Mouse (Mus musculus): ENCODE results near the gene Gulp1. TPM values are rescaled to one million over a fixed set of nuclear protein-coding genes. Genes with fewer than 3 reads are reported as not detected.
A peak's percentile ranks its signal among the peaks of the same experiment; 100 is the strongest.

The Gulp1 gene
- polyA plus RNA-seq, 1 experiment from 2014 or later: 8.4 TPM

- DNase-seq (ENCODE audit: low spot score): peak; percentile 33
- 23% methylated on average over 3 of the region's 3 CpGs for WGBS
- H3K4me3 ChIP-seq (replicated peaks; ENCODE audit: low read length): no peak overlapping the region
- peaks cover 7% of the 10 kb centered on the region; the same call in 1 of the 2 replicates for H3K4me1 ChIP-seq (replicated peaks; ENCODE audit: control insufficient read depth, insufficient read depth, low read length)
- H3K27ac ChIP-seq: no peak overlapping the region
- no peak overlapping the region for H3K9ac ChIP-seq
- no peak overlapping the region for H3K4me2 ChIP-seq (replicated peaks)
- no peaks in the 10 kb centered on the region for H3K9me3 ChIP-seq (ENCODE audit: control insufficient read depth, low read length)
- ATAC-seq (ENCODE audit: low FRiP score): peak; percentile 86
- no peaks in the 10 kb centered on the region for H3K27me3 ChIP-seq (ENCODE audit: control insufficient read depth, insufficient read depth, low read length)
- H3K36me3 ChIP-seq (replicated peaks; ENCODE audit: control insufficient read depth, insufficient read depth): no peaks in the 10 kb centered on the region
Measured at GRCm38 (mm10) chr1:44584886-44585385, 33.6 kb downstream of the Gulp1 start.

GRCm38 (mm10) chr1:44591742-44592141 lies 40.4 kb downstream of the Gulp1 start:
- no peaks in the 10 kb centered on the region for H3K36me3 ChIP-seq (replicated peaks; ENCODE audit: control insufficient read depth, insufficient read depth)
- DNase-seq (ENCODE audit: low spot score) (no peak), ATAC-seq (ENCODE audit: low FRiP score) (no peak)
- H3K4me1 ChIP-seq (replicated peaks; ENCODE audit: control insufficient read depth, insufficient read depth, low read length): no peaks in the 10 kb centered on the region
- H3K27me3 ChIP-seq (ENCODE audit: control insufficient read depth, insufficient read depth, low read length): no peaks in the 10 kb centered on the region
- 35% methylated on average over 3 of the region's 3 CpGs for WGBS
- no peaks in the 10 kb centered on the region for H3K9me3 ChIP-seq (ENCODE audit: control insufficient read depth, low read length)
- no peak overlapping the region for H3K27ac ChIP-seq
- H3K4me2 ChIP-seq (replicated peaks): no peak overlapping the region
- H3K9ac ChIP-seq: no peak overlapping the region
- H3K4me3 ChIP-seq (replicated peaks; ENCODE audit: low read length): no peak overlapping the region

DNA sequence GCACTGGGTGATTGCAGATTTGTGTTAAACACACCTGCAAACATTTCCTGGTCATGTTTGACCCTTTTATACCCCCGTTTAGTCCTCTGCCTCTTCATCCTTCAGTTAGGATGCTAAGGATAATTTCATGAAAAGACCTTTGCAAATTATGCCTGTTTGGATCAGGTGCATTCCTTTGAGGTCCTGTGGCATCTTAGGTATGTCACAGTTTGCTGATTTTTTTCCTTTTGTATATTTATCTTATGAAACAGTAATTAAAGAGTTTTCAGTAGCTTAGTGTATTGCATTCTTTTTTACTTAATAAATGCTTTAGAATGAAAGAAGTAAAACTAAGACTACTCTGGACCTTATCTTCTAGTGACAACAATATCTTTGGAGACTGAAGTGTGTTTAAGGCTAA lies 41.8 kb downstream of the Gulp1 start:
- H3K4me1 ChIP-seq (replicated peaks; ENCODE audit: control insufficient read depth, insufficient read depth, low read length): no peaks in the 10 kb centered on the region
- no peak overlapping the region for H3K4me3 ChIP-seq (replicated peaks; ENCODE audit: low read length)
- no peaks in the 10 kb centered on the region for H3K36me3 ChIP-seq (replicated peaks; ENCODE audit: control insufficient read depth, insufficient read depth)
- H3K27ac ChIP-seq: no peak overlapping the region
- DNase-seq (ENCODE audit: low spot score): no peak
- ATAC-seq (ENCODE audit: low FRiP score): no peak
- 93% methylated on average over 1 of the region's 1 CpGs for WGBS
- H3K27me3 ChIP-seq (ENCODE audit: control insufficient read depth, insufficient read depth, low read length): no peaks in the 10 kb centered on the region
- H3K9ac ChIP-seq: no peak overlapping the region
- no peaks in the 10 kb centered on the region for H3K9me3 ChIP-seq (ENCODE audit: control insufficient read depth, low read length)
- H3K4me2 ChIP-seq (replicated peaks): no peak overlapping the region

DNA sequence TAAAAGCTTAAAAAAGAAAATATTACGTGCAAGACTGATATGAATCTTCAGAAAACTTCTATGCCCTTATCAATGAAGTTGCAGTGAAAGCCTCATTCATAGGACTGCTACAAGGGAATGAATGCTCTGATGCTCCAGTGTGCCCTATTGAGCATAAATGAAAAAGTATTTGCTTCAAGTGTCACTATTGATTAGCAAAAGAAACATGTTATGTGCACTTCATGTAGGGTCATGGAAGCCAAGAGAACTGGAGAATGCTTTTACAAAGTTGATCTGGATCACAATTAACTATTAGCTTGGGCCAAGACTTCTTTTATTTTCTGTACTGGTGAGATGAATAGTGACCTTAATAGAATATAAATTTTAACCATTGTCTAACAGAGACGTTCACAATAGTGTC lies 47.0 kb downstream of the Gulp1 start:
- 86% methylated on average over 2 of the region's 2 CpGs for WGBS
- Histone ChIP-seq H3K27ac (no peak overlapping the region), H3K4me1 (replicated peaks; ENCODE audit: control insufficient read depth, insufficient read depth, low read length) (no peaks in the 10 kb centered on the region), H3K4me2 (replicated peaks) (no peak overlapping the region), H3K27me3 (ENCODE audit: control insufficient read depth, insufficient read depth, low read length) (no peaks in the 10 kb centered on the region), H3K9me3 (ENCODE audit: control insufficient read depth, low read length) (no peaks in the 10 kb centered on the region), H3K4me3 (replicated peaks; ENCODE audit: low read length) (no peak overlapping the region), H3K9ac (no peak overlapping the region), H3K36me3 (replicated peaks; ENCODE audit: control insufficient read depth, insufficient read depth) (no peaks in the 10 kb centered on the region)
- ATAC-seq (ENCODE audit: low FRiP score) (no peak), DNase-seq (ENCODE audit: low spot score) (no peak)

DNA sequence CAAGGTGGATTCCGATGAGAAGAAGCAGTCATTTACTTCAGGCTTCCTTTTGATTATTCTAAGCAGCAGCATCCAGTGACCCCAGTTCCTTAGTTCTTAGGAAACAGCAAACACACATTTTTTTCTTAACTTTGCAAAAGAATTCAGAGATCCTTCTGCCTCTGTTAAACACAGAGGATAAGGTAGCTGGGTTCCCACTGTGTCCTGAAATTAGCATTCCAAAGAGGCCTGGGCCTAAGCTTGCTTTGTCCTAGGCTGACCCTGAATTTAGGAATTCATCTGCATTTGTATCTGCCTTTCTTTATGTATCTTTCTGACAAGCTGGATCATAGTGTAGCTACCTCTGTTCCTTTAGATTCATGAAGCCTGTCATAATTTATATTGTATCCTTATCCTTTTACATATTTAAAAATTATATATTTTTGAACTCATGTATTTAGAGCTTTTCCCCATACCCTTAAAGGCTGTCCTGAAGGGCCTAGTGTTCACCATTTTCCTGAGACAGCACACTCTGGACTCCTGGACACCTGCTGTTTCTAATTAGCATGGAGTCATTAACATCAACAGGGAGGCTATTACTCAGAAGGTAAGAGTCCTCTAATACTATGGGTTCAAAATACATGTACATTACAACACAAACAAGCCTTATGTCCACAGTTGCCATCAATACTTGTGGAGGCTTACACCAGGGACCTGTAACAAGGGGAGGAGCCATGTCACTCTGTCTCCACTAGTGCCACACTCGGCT lies 62.2 kb downstream of the Gulp1 start:
- DNase-seq (ENCODE audit: low spot score) (no peak), ATAC-seq (ENCODE audit: low FRiP score) (peak; percentile 34; the same call in 1 of the 2 replicates)
- no peaks in the 10 kb centered on the region for H3K4me1 ChIP-seq (replicated peaks; ENCODE audit: control insufficient read depth, insufficient read depth, low read length)
- H3K9ac ChIP-seq: no peak overlapping the region
- H3K36me3 ChIP-seq (replicated peaks; ENCODE audit: control insufficient read depth, insufficient read depth): no peaks in the 10 kb centered on the region
- no peak overlapping the region for H3K4me2 ChIP-seq (replicated peaks)
- no peaks in the 10 kb centered on the region for H3K9me3 ChIP-seq (ENCODE audit: control insufficient read depth, low read length)
- no peak overlapping the region for H3K4me3 ChIP-seq (replicated peaks; ENCODE audit: low read length)
- no peaks in the 10 kb centered on the region for H3K27me3 ChIP-seq (ENCODE audit: control insufficient read depth, insufficient read depth, low read length)
- WGBS: 29% methylated on average over 2 of the region's 2 CpGs
- H3K27ac ChIP-seq: no peak overlapping the region

DNA sequence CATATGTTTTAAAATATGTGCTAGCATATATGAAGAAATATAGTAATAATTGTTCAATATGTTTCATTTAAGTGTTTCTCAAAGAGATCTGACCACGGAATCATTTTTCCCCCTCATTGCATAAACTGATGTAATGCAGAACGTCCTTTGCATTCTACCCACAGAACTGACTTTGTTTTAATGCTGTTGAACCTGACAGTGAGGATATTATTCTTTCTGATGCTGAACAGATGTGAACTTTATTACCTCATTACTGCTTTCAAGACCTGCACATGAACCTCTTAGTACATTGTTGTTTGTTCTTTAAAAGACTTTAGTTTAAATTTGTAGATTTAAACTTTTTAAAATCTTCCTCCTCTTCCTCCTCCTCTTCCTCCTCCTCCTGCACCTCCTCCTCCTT lies 67.4 kb downstream of the Gulp1 start:
- 92% methylated on average over 2 of the region's 2 CpGs for WGBS
- no peak for ATAC-seq (ENCODE audit: low FRiP score)
- H3K4me2 ChIP-seq (replicated peaks): no peak overlapping the region
- H3K36me3 ChIP-seq (replicated peaks; ENCODE audit: control insufficient read depth, insufficient read depth): no peaks in the 10 kb centered on the region
- no peaks in the 10 kb centered on the region for H3K4me1 ChIP-seq (replicated peaks; ENCODE audit: control insufficient read depth, insufficient read depth, low read length)
- no peak overlapping the region for H3K4me3 ChIP-seq (replicated peaks; ENCODE audit: low read length)
- H3K9me3 ChIP-seq (ENCODE audit: control insufficient read depth, low read length): no peaks in the 10 kb centered on the region
- H3K27ac ChIP-seq: no peak overlapping the region
- H3K27me3 ChIP-seq (ENCODE audit: control insufficient read depth, insufficient read depth, low read length): no peaks in the 10 kb centered on the region
- H3K9ac ChIP-seq: no peak overlapping the region
- no peak for DNase-seq (ENCODE audit: low spot score)

DNA sequence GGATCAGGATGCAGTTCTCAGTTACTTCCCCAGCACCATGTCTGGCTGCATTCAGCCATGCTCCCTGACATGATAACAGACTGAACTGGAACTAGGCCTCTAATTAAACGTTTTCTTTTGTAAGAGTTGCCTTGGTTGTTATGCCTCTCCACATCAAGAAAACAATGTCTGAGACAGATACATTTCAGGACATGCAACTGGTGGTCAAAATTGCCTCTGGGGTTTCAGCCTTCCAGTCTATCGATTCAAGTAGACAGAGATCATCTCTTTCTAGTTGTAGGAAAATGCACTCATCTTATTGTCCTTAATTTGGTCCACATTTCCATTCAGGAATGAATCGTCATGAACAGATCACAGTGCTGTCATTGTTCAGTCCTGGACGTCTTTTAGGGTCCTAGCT lies 83.2 kb downstream of the Gulp1 start:
- H3K4me2 ChIP-seq (replicated peaks): no peak overlapping the region
- no peak overlapping the region for H3K27ac ChIP-seq
- H3K9ac ChIP-seq: no peak overlapping the region
- H3K27me3 ChIP-seq (ENCODE audit: control insufficient read depth, insufficient read depth, low read length): no peaks in the 10 kb centered on the region
- no peaks in the 10 kb centered on the region for H3K36me3 ChIP-seq (replicated peaks; ENCODE audit: control insufficient read depth, insufficient read depth)
- DNase-seq (ENCODE audit: low spot score) (no peak), ATAC-seq (ENCODE audit: low FRiP score) (no peak)
- H3K4me1 ChIP-seq (replicated peaks; ENCODE audit: control insufficient read depth, insufficient read depth, low read length): no peaks in the 10 kb centered on the region
- H3K9me3 ChIP-seq (ENCODE audit: control insufficient read depth, low read length): no peaks in the 10 kb centered on the region
- H3K4me3 ChIP-seq (replicated peaks; ENCODE audit: low read length): no peak overlapping the region
- WGBS: 49% methylated on average over 4 of the region's 4 CpGs

GRCm38 (mm10) chr1:44645678-44646276 lies 94.5 kb downstream of the Gulp1 start:
- H3K4me2 ChIP-seq (replicated peaks): no peak overlapping the region
- no peaks in the 10 kb centered on the region for H3K27me3 ChIP-seq (ENCODE audit: control insufficient read depth, insufficient read depth, low read length)
- H3K9ac ChIP-seq: no peak overlapping the region
- H3K4me1 ChIP-seq (replicated peaks; ENCODE audit: control insufficient read depth, insufficient read depth, low read length): no peaks in the 10 kb centered on the region
- 85% methylated on average over 6 of the region's 6 CpGs for WGBS
- DNase-seq (ENCODE audit: low spot score): no peak
- no peak for ATAC-seq (ENCODE audit: low FRiP score)
- no peaks in the 10 kb centered on the region for H3K9me3 ChIP-seq (ENCODE audit: control insufficient read depth, low read length)
- no peak overlapping the region for H3K27ac ChIP-seq
- H3K36me3 ChIP-seq (replicated peaks; ENCODE audit: control insufficient read depth, insufficient read depth): no peaks in the 10 kb centered on the region
- H3K4me3 ChIP-seq (replicated peaks; ENCODE audit: low read length): no peak overlapping the region

- Histone ChIP-seq H3K4me1 (replicated peaks; ENCODE audit: control insufficient read depth, insufficient read depth, low read length) (no peaks in the 10 kb centered on the region), H3K36me3 (replicated peaks; ENCODE audit: control insufficient read depth, insufficient read depth) (no peaks in the 10 kb centered on the region), H3K27me3 (ENCODE audit: control insufficient read depth, insufficient read depth, low read length) (no peaks in the 10 kb centered on the region), H3K4me3 (replicated peaks; ENCODE audit: low read length) (no peak overlapping the region), H3K4me2 (replicated peaks) (no peak overlapping the region), H3K9me3 (ENCODE audit: control insufficient read depth, low read length) (no peaks in the 10 kb centered on the region), H3K27ac (no peak overlapping the region), H3K9ac (no peak overlapping the region)
- DNase-seq (ENCODE audit: low spot score) (no peak), ATAC-seq (ENCODE audit: low FRiP score) (no peak)
- 81% methylated on average over 3 of the region's 3 CpGs for WGBS
Measured at GRCm38 (mm10) chr1:44678974-44679373, 127.7 kb downstream of the Gulp1 start.
